Mouse (Mus musculus) thymus, postnatal 4 days (tissue): ENCODE measurements around the gene Gon7.

Source experiments
- DNase-seq: peaks from one replicate; pipeline ENCODE4 v3.0.0; 2021

Gon7 gene

GRCm38 (mm10) chr12:102705216-102705871, 52.3 kb downstream of the Gon7 start:
- peak; percentile 98 for DNase-seq

GRCm38 (mm10) chr12:102704457-102705198, 53.0 kb downstream of the Gon7 start, which contains the start of gene Itpk1:
TSS of gene Itpk1 (minus strand) at chr12:102704930.
- peak; percentile 81 for DNase-seq

- no peak for DNase-seq
Observed at GRCm38 (mm10) chr12:102703921-102704408, 53.6 kb downstream of the Gon7 start.

GRCm38 (mm10) chr12:102703441-102703840, 54.2 kb downstream of the Gon7 start:
- DNase-seq: peak; percentile 42
